11 mouse cellular contexts compared by ENCODE assay signal in genomic region chr1:160574039-160574438, GRCm38 (mm10).
"Had no signal": no experiment of that assay in that cellular context is flagged by ENCODE, and none has a peak within 500 bp of the region (broad histone marks: within the 10 kb centered on the region; RNA-seq: fewer than 3 reads in every experiment).

No protein-coding gene starts in this region.

- H3K36me3 ChIP-seq: liver, embryonic 12.5 days; midbrain, embryonic 10.5 days had no signal

- H3K4me3 ChIP-seq: left cerebral cortex, adult 2 months; liver, embryonic 12.5 days; midbrain, embryonic 10.5 days had no signal

- H3K27me3 ChIP-seq: liver, embryonic 12.5 days had no signal

- DNase-seq: kidney, adult 8-10 months; kidney, postnatal 25 days; lung, embryonic 14.5 days; lung, postnatal 10 days; lung, postnatal 4 days; midbrain, embryonic 14.5 days; thymus, adult 18-20 months; thymus, postnatal 14 days had no signal

- H3K4me1 ChIP-seq: liver, embryonic 12.5 days had no signal

- H3K9ac ChIP-seq: liver, embryonic 12.5 days; lung, embryonic 14.5 days had no signal

- ATAC-seq: liver, embryonic 12.5 days had no signal

- H3K4me2 ChIP-seq: liver, embryonic 12.5 days; lung, embryonic 14.5 days had no signal

- H3K27ac ChIP-seq: left cerebral cortex, adult 2 months; liver, embryonic 12.5 days; midbrain, embryonic 10.5 days had no signal

- H3K9me3 ChIP-seq: liver, embryonic 12.5 days; midbrain, embryonic 10.5 days had no signal
